Mouse (Mus musculus) urinary bladder, postnatal 14 days (tissue): ENCODE measurements at regions not wholly inside any gene's neighbourhood (a gene's known extent, or its start where the extent isn't known, plus 50 kb on each side); places are given as distances from the start of the nearest gene placed in this dataset.

ENCODE experiments used
- DNase-seq: peaks from one replicate; pipeline ENCODE4 v3.0.0; 2021; ENCODE audit warnings: low spot score

DNA sequence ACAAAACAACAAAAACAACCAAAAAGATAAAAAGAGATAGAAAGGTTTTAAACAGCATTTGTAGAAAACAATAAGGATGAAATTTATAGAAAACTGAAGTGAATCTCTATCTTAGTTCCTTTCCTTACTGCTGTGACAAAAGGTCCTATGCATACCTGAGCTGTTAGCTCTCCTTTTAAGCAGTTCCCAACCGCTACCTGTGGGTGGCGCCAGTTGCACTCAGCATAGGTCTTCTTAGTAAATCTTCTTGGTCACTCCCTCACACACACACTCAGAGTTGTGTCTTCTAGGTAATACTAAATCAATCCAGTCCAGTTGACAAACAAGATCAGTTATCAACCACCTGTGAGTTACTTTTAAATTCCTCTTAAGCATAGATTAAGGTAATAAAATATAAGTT lies 355.5 kb upstream of the Prkcq start:
- DNase-seq = no peak

DNA sequence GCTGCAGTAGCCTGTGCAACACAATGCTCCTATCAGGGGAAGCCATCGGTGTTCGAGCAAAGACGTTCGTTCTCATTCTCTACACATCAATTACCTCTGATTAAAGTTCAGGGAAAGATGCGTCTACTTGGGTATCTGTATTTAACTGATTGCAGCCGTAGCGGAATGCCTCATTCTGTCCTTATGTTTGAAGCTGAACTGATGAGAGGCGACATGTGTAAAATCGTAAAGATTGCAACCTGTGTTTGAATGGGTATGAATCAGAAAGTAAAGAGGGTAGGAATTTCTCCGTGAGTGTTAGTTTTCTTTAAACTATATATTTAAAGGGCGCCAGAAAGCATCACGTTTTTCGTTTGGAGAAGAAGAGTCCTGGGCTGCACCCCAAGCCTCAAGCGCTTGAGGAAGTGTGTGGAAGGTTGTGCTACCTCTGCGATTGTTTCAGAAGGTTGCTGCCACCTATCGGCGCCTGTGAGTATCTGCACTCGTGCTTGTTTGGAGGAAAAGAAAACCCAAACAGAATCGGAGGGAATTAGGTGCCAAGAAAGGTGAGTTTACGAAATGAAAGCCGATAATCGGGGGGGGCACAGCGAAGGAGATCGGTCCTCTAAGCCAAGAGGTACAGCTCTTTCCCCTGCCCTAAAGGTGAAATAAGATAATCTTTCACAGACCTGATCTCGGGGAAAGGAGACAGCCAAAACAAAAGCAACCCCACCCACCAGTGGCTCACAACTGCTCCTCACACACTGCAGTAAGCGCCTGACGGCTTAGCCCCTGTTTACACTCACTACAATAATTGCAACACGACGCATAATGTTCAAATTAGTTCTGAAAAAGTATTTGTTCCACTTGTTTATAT lies 346.4 kb upstream of the Prkcq start:
- peak; percentile 70 for DNase-seq

DNA sequence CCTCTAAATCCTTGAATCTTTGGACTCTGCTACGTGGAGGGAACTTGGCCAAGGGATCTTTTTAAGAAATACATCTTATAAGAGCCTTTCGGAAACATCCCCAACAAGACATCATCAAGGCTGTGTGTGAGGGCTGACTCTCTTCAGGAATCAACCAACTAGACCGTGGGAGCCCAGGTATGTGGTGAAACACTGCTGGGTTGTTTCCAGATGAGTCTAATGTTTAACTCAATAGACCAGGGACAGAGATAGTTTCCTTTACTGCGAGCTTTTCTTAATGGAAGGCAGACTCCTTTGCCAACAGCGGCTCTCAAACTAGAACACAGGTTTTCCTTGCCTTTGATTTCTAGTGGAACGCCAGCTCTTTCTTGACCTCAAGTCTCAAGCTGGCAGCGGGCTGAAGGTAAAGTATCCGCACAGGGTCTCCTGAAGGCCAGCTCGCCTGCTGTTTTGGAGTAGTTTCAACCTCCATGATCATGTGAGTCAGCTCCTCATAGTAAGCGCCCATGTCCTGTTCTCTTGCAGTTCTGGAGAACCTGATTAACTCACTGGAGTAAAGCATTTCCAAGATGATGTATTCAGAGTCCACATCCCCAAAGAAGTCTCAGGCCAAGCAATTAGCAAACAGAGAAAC lies 345.7 kb upstream of the Prkcq start:
- DNase-seq = no peak

DNA sequence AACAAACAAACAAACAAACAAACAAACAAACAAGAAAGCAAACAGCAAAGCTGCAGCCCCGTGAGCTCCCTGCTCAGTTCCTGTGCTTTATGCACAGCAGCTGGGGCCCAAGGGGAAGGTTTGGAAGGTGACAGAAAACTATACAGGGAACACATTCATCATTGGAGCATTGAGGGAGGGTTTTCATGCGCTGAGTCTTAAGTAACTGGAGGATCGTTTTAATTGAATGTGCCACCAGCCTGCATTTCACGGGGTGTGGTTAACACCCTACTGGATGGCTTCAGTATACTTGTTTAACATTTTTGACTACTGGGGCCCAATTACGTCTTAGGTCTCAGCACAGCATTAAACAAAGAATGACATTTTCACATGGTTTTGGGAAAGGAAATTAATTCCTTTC lies 331.9 kb upstream of the Prkcq start:
- DNase-seq = no peak

DNA sequence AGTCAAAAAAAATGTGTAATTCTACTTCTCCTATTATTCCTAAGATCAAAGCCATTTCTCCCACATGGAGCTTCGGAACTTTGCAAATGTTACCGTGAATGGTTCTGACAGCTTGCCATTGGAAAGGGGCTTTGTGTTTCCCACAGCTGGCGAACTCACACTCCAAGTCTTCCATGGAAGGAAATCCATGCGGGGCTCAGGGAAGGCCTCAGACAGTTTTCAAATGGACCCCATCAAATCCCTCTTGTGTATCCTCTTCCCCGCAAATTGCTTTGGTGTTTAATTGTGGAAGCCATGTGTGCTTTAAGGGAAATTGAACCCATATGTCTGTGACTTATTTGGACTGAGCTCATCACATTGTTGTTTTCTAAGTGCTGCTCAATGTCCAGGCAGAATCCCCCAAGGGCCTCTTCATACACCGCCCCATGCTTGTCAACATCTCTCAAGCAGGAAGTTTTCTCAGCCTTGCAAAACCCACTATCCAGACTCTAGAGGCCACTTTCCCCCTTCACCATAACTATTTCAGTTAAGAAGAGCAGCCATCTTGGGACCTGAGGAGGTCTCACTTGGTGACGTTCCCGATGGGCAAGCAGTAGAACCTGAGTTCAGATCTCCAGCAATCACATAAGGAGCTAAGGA lies 310.1 kb upstream of the Prkcq start:
- DNase-seq = no peak

DNA sequence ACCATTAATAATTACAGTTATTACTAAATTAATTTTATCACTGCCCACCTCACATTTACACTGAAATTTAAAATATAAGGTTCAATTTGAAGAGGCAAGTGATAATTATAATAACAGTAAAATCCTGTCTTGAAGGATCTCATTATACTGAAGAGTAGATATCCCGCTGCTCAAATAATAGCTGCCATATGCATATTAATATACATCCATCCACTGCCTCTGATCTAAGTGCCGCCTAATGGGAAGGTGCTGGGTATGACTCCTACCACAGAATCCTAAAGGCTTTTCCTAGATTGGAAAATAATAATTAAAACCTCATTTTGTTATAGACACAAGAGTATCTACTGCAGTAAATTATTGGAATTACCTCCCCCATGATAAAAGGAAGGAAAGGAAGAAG lies 307.5 kb upstream of the Prkcq start:
- no peak for DNase-seq

DNA sequence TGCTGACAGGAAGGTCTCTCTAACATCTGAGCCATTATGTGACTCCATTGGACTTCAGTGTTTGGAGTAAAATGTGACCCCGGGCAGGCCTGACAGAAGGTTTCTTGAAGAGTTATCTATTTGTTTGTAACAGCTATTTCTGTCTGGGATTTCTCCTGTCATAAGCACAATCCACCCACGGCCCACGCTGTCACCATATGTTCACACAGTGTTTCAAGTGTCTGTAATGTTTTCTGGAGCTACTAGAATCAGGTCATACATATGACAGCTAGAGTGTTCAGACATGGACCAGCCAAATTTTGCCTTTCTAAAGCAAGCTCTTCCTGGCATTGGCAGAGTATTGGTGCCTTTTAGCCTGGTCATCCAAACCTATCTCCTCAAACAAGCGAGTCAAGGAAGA lies 297.6 kb upstream of the Prkcq start:
- DNase-seq = no peak

DNA sequence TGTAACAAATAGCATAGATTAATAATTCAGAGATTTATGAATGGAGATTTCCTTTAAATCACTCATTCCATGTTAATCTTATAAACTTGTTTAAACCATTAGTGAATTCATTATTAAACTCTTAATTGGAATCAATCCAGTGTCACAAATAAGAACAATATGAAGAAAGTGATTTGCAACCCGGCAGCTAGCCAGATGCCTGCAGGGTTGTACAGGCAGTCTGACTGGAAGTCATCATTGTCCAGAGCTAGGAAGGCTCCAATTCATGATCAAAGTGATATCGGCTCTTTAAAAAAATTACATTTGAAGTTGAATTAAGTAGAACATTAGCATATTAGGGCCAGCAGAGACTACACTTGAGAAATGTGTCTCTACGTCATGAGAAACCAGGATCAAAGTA lies 270.0 kb upstream of the Prkcq start:
- no peak for DNase-seq

DNA sequence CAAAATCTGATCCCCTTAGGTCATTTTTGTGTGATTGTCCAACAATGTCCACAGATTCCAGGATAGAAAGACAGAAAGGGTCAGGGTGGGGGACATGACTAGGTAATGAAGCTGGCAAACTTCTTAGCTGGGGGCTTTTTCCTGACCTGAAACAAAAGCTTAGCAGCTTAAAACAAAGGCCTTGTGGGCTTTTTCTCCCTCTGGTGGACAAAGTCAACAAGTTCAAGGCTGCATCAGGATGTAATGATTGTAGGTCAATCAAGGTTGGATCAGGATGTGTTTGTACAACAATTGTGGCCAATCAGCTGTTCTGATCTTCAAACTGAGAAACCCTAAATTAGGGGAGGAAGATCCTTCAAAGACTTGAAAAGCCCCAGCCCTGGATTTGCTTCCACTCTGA lies 252.0 kb upstream of the Prkcq start:
- no peak for DNase-seq

DNA sequence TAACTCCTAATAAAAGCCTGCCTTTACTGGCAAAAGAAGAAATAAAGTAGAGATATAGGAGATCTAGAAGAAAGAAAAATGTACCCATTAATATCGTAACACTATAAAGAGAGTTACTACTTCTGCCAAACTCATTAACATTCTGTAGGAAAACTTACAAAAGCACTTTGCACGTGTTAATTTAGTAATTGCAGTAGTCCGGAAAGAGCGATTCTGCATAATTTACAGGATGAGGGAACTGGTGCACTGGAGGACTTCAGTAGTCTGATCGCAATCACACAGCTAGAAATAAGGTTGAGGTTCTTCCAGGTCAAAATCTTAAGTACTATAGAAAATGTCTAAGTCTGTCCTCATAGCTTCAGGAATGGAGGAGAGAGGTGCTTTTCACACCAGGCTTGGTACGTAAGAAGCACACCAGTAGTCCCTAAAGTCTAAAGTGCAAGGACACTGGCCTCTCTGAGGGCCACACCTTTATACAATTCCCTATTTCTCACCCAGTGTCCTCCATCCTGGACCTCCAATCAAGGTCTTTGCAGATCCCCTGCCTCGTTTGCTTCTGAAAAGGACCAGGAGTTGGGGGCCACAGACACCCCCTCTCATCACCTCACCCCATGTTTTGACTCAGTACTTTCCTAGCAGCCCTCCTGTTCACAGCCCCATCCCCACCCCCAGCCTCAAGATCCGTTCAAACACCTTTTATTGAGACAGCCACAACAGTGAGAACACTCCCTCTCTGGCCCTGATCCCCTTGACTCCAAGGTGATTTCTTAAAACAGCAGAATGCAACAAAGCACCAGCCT lies 251.0 kb upstream of the Prkcq start:
- DNase-seq = no peak

DNA sequence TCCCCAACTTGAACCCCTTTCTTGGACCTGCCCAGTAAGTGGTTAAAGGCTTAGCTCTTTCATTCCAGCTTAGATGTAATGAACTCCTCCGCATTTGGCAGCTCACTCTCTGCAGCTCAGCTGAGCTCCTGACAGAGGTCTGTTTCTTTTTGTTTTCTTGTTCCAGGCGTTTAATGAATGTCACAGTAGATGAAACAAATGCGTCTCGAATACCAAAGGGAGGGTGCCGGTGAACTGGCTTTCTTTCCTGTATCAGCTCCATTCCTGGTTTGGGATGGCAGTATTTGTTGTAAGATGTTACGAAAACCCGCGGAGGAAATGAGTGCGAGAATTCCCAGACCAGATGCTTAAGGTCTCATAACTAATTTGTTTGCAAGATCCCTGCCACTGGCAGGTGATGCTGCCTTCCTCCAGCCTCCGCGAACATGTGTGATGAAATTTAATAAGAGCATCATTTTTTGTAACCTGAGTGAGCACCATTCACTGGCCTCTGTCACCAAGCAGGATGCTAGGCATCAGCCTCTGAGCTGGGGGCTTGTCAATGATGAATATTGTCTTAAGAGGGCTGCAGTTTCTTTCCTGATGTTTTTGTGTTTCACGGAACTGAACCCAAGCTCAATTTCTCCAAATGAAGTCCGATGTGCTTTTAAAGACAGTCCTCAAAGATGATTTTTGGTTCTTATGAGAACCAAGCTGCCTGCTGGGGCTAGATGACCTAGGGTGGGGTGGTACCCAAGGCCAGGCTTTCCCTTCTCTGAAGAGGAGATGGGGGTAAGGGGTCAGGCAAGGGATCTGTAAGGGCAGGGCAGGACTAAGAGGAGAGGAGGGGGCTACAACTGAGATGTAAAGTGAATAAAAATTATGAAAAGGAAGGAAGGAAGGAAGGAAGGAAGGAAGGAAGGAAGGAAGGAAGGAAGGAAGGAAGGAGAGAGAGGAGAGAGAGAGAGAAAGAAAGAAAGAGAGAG lies 250.1 kb upstream of the Prkcq start:
- DNase-seq = peak; percentile 6

DNA sequence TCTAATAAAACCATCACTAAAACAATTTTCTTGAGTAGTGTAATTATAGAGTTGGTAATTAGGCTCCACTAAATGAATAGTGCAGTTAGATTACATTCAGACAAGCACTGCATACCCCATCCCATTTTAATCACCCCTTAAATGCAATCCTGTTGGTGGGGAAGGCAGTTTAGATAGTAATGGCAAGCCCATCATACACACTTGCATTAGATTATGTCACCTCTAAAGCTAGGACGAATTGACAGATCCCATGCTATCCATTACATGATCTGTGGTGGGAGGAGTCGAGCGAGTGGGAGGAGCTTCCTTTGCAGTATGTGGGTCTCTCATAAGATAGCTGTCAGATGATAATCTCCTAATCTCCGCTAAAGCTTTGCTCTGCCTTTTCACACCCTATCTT lies 247.9 kb upstream of the Prkcq start:
- no peak for DNase-seq

DNA sequence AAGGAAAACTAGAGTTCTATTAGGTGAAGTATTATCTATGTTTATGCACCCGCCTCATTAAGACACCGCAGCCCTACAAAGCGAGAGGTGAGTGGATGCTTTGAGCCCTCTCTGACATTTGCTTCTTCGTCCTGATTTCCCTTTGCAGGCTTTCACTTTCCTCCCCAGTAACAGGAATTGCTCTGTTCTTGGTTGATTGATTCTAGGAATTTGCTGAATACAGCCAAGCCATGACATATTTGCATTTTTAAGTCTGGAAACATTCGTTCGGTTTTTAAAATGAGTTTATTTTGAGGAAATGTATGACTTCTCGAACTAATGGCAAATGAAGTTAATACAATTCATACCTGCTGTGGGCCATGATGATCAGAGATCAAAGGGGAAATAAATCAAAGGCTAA lies 246.5 kb upstream of the Prkcq start:
- DNase-seq = no peak

DNA sequence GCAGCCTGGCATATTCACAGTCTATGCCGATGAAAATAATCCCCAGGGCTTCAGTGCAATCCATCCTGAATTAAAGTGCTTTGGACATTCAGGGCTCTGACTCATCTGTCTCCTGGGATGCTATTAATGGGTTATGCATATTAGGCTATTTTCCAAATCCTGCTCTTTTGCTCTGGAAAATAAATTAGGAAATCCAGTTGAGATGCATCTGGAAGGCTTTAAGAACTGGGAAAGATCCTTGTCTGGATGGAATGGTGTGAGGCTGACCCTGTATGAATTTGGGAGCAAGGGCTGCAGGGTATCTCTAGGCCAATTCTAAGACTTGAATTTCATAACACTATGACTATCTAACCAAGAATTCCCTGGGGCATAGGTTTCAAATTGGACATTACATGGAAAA lies 234.5 kb upstream of the Prkcq start:
- no peak for DNase-seq

DNA sequence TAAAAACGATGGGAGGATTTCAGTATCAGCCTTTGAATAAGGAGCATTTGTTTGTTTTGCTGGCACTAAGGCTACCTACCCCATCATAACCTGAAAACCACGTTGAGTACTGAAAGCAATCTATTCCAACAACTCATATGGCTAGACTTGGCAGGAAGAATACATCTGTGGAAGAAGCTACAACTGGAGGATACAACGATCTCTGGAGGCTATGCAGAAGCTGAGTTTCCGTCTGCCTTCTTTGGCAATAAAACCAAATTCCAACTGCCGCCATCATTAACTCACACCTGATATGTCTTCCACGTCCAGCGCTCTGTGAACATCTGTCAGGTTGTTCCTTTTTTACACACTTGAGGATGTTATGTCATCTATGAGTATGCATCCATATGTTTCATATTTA lies 206.7 kb upstream of the Prkcq start:
- DNase-seq = no peak

DNA sequence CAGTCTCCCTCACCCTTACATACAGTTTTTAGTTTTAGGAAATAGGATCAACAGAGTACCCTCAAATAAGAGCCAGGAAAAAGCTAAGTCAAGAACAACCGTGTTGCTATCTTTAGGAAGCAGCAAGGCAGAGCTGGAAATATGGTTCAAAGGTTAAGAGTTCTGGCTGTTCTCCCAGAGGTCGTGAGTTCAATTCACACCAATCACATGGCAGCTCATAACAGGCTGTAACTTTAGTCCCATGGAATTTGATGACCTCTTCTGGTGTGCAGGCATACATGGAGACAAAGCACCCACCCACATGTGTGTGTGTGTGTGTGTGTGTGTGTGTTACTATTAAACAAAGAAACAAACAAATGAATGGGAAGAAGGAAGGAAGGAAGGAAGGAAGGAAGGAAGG lies 205.0 kb upstream of the Prkcq start:
- no peak for DNase-seq

DNA sequence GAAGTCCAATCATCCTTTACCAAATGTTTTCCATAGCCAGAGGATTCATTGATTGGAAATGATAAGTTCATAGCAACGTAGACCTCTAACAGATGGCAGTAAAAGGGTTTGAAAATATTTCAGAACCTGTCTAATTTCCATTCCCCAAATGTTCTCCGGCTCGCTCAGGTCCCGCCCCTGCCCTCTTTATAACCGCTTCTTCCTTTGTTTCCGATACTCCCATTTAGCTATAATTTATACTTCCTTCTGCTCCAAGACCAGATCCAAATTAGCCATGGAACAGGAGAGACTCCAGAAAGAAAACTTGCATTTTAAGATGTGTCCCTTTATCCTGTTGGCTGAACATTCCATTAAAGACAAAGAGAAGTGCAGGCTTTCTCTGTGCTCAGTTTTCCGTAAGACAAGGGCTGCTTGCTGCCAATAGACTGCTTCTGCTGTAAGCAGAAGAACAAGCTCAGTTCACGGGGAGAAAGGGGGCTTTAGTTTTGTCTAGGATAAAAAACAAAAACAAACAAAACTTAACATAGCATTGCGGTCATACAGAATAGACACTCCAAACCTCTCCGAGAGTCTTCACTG lies 202.7 kb upstream of the Prkcq start:
- no peak for DNase-seq

DNA sequence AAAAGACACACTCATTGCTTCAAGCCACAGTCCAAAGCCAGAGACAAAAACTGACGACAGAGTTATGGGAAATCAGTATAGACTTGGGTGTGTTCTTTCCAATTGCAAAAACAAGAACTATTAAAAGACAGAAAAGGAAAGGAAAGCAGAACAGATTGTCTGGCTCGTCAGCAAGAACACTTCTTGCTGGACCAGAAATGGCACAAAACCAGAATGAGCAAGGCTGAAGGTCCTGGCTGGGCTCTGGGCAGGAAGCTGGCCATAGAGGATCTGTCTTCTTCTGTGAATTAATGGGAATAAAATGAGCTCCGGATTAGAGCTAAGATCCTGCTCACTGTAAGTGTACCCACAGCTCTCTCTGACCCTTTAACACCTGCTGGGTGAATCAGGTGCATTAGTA lies 199.9 kb upstream of the Prkcq start:
- DNase-seq = no peak

DNA sequence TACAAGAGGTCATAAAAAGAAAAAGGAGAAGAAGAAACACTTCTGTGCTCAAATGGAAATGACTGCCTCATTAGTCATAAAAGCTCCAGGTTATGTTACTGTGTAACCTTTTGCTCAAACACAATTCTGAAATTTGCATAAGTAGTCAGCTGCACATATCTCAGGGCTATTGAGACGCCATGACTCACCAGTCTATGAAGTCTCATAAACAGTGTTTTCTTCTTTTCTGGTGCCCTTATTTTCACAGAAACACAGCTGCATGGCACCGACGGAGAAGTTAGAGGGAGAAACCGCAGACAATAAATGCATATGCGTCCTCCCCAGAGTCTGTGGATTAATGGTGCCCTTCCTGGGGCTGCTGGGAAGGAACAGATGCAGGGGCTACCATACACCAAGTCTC lies 193.1 kb upstream of the Prkcq start:
- DNase-seq = no peak

DNA sequence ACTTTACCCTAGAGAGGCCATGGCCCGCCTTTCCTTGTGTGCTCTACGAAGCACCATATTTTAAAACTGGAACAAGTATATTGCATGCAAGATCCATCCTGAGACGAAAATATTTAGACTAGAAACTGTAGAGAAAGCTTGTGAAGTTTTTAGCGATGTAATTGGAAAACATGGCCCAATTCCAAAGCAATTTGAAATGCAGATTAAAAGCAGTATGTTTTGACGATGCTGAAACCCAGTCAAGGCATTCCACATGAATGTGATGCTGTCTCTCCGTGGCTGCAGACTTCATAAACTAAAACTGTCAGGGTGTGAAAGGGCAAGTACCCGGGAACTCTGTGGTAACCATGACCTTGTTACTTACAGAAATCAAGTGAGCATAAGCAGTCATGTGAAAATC lies 185.8 kb upstream of the Prkcq start:
- no peak for DNase-seq
